Mouse (Mus musculus): ENCODE data around the gene Tlr12.
"Not testable (repeated sequence)": the region's sequence is repeated elsewhere in the genome, so short reads cannot be mapped to it uniquely, and the experiment has no call there.

Gene Tlr12

DNA sequence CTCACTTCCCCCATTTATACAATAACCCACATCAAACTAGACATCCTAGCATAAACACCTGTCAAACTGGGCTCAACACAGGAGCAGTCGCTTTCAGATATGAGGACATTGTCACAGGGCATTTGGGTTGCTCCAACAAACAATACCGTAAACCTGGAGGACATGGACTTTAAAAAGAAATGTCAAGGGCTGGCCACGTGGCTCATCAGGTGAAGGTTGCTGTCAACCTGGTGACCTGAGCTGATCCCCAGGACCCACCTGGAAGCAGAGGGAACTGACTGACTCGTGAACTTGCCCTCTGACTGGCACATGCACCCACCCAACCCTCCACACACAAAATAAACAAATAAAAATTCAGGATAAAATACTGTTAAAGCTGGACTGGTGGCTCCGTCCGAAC, 2.2 kb upstream of the Tlr12 start:
- DNase-seq (ENCODE audit: low read depth, low spot score), result no peak

DNA sequence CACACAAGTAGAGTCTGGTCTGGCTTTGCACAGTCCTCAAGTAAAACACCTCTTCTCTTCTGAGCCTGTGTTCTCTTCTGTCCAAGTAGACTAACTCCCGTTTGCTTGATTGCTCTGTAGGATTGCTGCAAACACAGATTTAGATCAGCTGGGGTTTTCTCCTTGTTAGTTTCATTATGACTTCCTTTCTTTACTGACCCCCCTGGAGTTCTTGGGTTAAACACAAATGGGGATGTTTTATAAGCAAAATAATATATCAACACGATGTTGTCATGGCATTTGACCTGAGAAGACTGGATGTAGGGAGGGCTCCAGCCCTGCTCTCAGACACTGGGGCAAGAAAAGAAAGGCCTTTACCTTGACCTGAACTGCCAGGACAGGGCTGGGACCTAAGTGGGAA, 544 bp upstream of the Tlr12 start:
- no peak for DNase-seq (ENCODE audit: low read depth, low spot score)

DNA sequence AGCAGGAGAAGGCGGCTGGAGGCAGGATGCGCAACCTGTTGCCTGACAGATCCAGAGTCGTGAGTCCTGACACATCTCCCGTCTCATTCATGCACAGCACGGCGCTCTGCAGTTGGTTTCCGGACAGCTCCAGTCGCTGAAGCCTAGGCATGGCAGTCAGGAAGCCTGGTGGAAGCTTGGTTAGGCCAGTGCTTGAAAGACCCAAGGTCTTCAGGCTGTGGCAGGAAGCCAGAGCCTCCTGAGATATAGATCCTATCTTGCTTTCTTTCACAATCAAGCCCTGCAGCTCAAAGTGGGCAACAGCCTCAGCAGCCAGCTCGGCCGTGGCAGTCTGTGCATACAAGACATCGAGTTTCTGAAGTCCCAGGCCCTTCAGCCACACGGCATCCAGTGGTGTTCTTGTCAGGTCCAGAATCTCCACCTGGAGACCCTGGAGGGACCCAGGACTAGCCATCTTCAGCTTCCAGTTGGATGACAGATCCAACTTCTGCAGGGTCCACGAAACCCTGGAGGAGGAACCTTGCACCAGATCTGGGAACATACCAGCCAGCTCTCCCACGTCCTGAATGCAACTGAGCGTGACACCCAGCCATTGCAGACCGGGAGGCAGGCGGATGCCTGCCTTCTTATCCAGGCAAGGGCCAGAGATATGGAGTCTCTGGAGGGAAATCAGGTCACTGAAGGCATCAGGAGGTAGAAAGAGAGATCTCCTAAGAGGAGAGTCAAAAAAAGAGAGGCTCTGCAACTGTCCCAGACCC, 877 bp downstream of the Tlr12 start:
- no peak for DNase-seq (ENCODE audit: low read depth, low spot score)

DNA sequence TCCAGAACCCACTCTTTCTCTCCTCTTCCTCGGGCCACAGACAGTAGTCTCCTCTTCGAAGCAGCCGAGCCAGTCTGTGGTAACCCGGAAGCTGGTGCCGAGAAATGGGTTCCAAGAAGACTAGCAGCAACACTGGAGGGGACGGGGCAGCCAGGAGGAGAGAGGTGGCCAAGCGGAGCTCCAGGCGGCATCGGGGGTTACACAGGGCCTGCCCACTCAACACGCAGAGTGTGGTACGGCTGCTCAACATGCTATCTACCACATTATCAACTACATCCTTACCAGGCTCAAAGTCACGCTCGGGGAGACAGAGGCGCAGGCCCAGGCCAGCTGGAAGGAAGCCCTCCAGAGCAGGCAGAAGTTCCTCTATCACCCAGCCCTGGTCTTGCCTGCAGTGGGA, 2.7 kb downstream of the Tlr12 start:
- no peak for DNase-seq (ENCODE audit: low read depth, low spot score)

DNA sequence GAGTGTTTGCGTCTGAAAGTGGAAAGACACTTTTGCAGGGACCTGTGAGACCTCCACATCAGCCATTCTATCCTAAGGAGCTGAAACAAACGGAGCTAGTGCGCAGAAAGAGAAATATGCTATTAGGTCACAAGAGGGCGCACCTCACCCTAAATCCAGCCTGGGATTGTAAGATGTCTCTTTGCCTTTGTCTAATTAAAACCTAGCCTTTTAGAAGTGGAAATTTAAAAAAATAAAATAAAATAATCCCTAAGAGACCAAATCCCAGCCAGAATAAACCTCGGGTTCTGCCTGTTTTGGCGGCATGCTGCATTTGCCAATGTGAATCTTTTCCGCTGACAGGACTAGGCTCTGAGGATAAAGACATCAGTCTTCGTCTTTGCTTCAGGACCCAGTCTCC, 5.1 kb downstream of the Tlr12 start:
- DNase-seq (ENCODE audit: low read depth, low spot score), result peak; percentile 89

DNA sequence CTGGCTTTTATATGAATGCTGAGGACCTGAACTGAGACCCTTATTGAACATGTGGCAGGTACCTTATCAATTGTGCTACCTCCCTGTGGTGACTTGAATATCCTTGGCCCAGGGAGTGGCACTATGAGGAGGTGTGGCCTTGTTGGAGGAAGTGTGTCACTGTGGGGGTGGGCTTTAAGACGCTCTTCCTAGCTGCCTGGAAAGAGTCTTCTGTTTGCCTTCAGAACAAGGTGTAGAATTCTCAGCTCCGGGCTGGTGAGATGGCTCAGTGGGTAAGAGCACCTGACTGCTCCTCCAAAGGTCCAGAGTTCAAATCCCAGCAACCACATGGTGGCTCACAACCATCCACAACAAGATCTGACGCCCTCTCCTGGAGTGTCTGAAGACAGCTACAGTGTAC, 6.7 kb downstream of the Tlr12 start:
- not testable (repeated sequence) for DNase-seq (ENCODE audit: low read depth, low spot score)

DNA sequence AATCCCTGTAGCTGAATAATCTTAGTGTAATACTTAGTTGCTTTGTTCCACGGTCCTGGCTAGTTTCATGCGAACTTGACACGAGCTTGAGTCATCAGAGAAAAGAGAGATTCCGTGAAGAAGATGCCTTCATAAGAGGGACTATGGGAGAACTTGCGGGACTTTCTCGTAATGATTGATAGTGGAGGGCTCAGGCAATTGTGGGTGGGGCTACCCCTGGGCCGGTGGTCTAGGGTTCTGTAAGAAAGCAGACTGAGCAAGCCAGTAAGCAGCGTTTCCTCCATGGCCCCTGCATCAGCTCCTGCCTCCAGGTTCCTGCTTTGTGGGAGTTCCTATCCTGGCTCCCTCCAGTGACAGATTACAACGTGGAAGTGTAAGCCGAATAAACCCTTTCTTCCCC, 7.7 kb downstream of the Tlr12 start:
- DNase-seq (ENCODE audit: low read depth, low spot score), result peak; percentile 9

DNA sequence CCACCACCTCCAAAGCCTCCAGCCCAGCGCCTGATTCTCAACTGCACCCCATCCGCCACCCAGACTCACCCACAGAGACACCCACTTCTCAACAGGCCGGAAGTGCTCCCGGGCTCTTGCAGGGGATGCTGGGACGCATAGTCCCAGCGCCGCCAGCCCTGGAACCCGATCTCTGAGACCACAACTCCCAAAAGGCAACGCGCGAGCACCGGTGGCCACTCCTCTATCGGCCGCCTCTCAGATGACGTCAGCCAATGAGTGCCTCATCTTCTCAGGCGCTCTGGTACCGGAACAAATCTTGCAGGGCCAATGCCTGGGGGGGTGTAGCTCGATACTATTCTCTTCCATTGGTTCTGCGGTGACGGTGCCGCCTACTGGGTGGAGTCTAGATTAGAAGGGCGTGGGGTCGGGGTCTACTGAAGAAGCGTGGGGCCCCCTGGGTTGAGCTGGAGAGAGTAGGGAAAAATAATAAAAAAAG, 8.5 kb downstream of the Tlr12 start, which contains the start of gene Zscan20:
TSS of gene Zscan20 (minus strand) at position 174 of the 478 bp plus-strand sequence.
- peak; percentile 100 for DNase-seq (ENCODE audit: low read depth, low spot score)

DNA sequence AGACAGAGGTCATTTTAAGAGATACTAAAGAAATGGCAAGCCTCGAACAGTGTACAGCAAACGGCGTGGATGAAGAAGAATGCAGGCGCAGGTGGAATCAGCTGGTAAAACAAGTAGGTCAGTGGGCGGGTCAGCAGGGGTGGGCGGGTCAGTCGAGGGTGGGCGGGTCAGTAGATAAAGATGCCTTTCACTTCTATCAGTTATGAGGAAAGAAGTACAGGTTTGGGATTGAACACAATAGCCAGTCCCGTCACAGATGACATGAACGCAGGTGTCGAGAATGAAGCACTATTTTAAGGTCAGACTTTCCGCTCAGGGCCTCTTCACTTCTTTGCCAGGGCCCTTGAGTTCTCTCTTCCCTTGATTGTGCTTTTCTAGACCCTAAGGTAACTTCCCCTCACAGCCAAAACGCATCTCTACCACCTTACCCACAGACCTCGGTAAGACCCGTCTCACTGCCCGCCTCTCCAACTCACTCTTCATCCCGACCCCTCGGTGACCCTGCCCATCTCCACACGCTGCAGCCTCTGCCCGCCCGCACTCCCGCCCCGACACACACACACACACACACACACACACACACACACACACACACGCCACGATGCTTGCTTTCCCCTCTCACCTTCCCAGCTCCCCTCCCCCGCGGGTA, 9.0 kb downstream of the Tlr12 start:
- peak; percentile 30 for DNase-seq (ENCODE audit: low read depth, low spot score)

DNA sequence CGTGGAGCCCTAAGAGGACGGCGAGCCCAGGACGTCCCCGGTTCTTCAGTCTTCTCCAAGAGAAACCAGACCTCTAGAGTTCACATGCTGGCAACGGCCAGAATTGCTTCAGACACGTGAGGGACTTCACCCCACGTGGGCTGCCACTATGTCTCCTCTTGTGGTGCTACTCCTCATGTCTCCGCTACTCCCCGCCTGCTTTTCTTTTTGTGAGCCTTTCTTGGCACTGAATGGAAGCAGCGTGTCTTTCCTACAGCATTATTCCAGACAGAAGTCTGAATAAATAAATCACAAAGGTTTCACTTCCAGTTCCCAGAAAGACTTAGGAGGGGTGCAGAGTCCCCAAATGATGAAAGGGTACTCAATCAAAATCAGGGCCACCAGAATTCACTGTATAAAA, 10.8 kb downstream of the Tlr12 start:
- peak; percentile 43 for DNase-seq (ENCODE audit: low read depth, low spot score)

DNA sequence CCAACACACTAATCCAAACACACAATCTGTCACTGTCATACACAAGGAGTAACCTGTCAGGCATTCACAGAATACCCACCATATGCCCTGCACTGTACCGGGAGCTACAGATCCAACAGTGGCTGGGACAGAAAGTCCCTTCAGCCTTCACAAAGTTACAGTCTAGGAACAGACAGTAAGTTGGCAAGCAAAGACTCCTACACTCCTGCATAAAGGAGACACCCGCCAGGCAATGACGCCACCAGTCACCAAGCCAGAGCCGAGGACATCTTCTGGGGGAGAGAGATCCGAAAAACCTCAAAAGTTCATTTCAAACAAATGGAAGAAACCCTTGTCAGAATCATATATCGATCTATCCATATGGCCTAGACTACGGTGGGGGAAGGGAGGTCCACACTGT, 11.8 kb downstream of the Tlr12 start:
- peak; percentile 55 for DNase-seq (ENCODE audit: low read depth, low spot score)

DNA sequence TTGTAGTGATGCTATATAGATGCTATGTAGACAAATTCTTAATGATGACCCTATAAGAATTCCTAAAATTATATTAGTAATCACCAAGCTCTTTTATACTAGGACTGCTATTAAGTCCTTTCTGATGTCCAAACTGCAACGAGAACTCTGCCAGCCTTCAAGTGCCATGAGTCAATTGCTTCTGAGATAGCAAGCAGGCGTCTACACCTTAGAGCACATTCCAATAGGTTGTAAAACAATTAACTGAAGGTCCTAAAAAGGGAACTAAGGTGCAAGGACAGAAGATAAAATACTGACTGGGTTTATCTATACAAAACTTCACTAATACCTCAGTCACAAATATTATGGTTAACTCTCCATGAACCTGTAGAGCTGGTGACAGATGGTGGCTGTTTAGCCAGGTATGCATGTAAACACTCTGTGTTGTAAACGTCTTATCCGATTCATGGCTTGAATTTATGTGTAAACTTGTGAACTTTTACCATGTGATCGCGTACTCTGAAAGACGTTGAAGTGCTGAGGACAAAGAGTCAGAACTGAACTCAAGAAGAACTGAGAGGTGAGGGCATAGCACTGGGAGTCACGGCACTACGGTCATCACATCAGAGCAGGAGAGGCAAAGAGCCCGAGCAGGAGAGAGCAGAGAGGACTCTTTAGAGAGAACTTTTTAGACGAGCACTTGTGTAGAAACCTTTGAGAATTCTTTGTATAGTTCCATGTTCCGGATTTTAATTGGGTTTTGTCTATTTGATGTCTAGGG, 20.4 kb downstream of the Tlr12 start:
- no peak for DNase-seq (ENCODE audit: low read depth, low spot score)

DNA sequence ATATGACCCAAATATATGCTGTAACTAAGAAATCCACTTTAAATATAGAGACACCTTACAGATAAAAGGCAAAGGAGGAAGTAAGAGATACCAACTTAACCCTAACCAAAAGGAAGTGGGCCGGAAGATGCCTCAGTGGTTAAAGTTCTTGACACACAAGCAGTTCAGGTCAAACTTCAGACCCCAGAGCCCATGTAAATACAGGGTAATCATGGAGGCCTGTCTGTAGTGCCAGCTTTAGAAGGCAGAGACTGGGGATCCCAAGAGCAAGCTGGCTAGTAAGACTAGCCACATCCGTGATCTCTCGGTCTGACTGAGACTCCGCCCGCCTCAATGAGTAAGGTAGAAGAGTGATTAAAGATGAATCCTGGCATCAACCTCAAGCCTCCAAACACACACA, 24.4 kb downstream of the Tlr12 start:
- DNase-seq (ENCODE audit: low read depth, low spot score), result no peak

DNA sequence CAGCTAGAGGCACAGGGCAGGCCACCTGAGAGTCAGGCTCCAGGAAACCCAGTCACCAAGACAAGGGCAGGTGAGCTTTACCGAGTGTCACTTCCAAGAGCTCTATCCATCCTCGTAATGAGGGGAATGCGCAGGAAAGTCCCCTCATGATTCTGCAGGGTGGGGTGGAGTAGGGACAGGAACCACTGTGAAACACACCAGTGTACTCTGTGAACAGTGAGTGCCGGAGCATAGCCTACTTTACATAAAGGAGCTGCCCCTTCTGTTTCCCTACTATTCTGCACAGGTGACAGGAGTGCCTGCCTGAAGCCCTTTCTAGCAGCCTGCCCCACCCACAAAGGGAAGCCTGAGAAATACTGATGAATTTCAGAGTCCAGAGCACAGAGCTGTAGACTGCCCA, 25.1 kb downstream of the Tlr12 start:
- no peak for DNase-seq (ENCODE audit: low read depth, low spot score)

DNA sequence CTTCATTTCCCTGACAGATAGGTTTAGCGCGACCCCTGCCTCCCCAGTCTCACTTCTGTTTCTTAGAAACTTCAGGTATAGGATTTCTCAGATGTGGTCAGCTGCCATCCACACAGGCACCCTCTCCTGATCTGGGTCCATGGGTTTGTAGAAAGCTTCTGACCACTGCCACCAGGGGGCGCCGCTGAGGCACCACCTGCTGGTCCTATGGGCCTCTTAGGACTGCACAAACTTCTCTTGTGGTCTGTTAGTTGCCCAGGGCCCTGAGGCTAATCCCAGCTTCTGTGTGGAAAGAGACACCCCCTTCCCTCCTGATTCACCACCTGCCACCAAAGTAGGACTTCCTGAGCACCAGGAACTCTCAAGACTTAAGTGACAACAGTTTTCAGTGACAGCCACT, 39.2 kb downstream of the Tlr12 start:
- no peak for DNase-seq (ENCODE audit: low read depth, low spot score)

DNA sequence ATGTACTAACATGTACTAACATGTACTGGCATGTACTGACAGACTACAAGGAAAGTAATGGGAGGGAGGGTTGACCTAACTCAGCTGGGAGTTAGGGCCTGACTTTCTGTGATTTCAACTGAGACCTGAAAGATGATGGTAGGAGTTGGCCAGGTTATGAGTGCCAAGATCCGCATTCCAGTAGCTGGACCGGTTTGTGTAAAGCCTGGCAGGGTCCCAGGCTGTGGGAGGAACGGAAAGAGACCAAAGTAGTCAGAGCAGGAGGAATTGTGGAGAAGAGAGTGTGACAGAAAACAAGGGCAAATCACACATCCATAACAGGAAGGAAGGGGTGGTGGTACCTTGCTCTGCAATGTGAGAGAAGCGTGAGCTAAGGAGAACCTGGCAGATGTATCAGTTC, 42.6 kb downstream of the Tlr12 start:
- no peak for DNase-seq (ENCODE audit: low read depth, low spot score)

Measured in brain, adult 2 months (tissue).